Mouse (Mus musculus) midbrain, embryonic 12.5 days (tissue): ENCODE measurements around the gene Lrrc15. TPM values are rescaled to one million over a fixed set of nuclear protein-coding genes. Genes with fewer than 3 reads are reported as not detected.

Experiments
- ATAC-seq: fragments of 200-750 bp; cut with Nextera tagmentation; 2 replicates; pipeline ENCODE4 v1.8.0; 2017; ENCODE audit warnings: low read depth, moderate TSS enrichment, moderate library complexity; ENCODE audit not compliant: low FRiP score
- H3K27ac ChIP-seq: fragments of 300-500 bp; sonication (generic); replicated peaks from 2 replicates; pipeline ENCODE4 v1.5.1; 2016; ENCODE audit warnings: mild to moderate bottlenecking
- H3K27me3 ChIP-seq: fragments of 300-500 bp; sonication (generic); 2 replicates; pipeline ENCODE4 v1.6.1; 2016; ENCODE audit warnings: mild to moderate bottlenecking
- H3K36me3 ChIP-seq: fragments of 300-500 bp; sonication (generic); 2 replicates; pipeline ENCODE4 v1.6.1; 2016
- H3K4me1 ChIP-seq: fragments of 300-500 bp; sonication (generic); 2 replicates; pipeline ENCODE4 v1.6.1; 2016
- H3K4me2 ChIP-seq: fragments of 300-500 bp; sonication (generic); replicated peaks from 2 replicates; pipeline ENCODE4 v1.6.1; 2016; ENCODE audit warnings: mild to moderate bottlenecking, moderate library complexity
- H3K4me3 ChIP-seq: fragments of 300-500 bp; sonication (generic); 2 replicates; pipeline ENCODE4 v1.5.1; 2016; ENCODE audit warnings: mild to moderate bottlenecking
- H3K9ac ChIP-seq: fragments of 300-500 bp; sonication (generic); replicated peaks from 2 replicates; pipeline ENCODE4 v1.6.1; 2016; ENCODE audit warnings: mild to moderate bottlenecking, moderate library complexity
- H3K9me3 ChIP-seq: fragments of 300-500 bp; sonication (generic); 2 replicates; pipeline ENCODE4 v1.6.1; 2016; ENCODE audit warnings: mild to moderate bottlenecking
- WGBS: fragments of 180-500 bp; shearing (Covaris S2); methylation state at CpG from one replicate; pipeline ENCODE4 v1.1.7; 2016; 5-methylcytosine and 5-hydroxymethylcytosine counted together
- polyA plus RNA-seq: library from polyadenylated mRNA; unstranded; fragments of >200 nt; fragmentation: Nextera tagmentation; extraction: Ambion mirVana; gene quantifications from 2 replicates; pipeline ENCODE4 v1.2.1, GENCODE M21; 2016

Gene Lrrc15
- polyA plus RNA-seq, 1 experiment from 2014 or later = 1.0 TPM

- Histone ChIP-seq H3K27ac (no peak overlapping the region), H3K9ac (no peak overlapping the region), H3K4me3 (no peak overlapping the region), H3K4me2 (no peak overlapping the region), H3K4me1 (peaks cover 17% of the 10 kb centered on the region; the same call in 1 of the 2 replicates), H3K36me3 (no peaks in the 10 kb centered on the region), H3K27me3 (peaks cover 98% of the 10 kb centered on the region), H3K9me3 (no peaks in the 10 kb centered on the region)
- ATAC-seq = no peak
- 55% methylated on average over 12 of the region's 12 CpGs for WGBS
Measured at GRCm38 (mm10) chr16:30234636-30235546, 48.2 kb downstream of the Lrrc15 start.

- Histone ChIP-seq H3K36me3 (no peaks in the 10 kb centered on the region), H3K4me2 (no peak overlapping the region), H3K4me3 (no peak overlapping the region), H3K9me3 (no peaks in the 10 kb centered on the region), H3K9ac (no peak overlapping the region), H3K4me1 (peaks cover 17% of the 10 kb centered on the region; the same call in 1 of the 2 replicates), H3K27ac (no peak overlapping the region), H3K27me3 (peaks cover 98% of the 10 kb centered on the region)
- ATAC-seq = no peak
- 61% methylated on average over 8 of the region's 8 CpGs for WGBS
Measured at GRCm38 (mm10) chr16:30234077-30234476, 49.0 kb downstream of the Lrrc15 start.

GRCm38 (mm10) chr16:30231882-30232604 is 51.0 kb downstream of the Lrrc15 start:
- no peaks in the 10 kb centered on the region for H3K9me3 ChIP-seq
- WGBS = 30% methylated on average over 13 of the region's 13 CpGs
- no peak overlapping the region for H3K4me3 ChIP-seq
- H3K9ac ChIP-seq = no peak overlapping the region
- no peak for ATAC-seq
- no peaks in the 10 kb centered on the region for H3K36me3 ChIP-seq
- H3K27ac ChIP-seq = no peak overlapping the region
- H3K4me1 ChIP-seq = peaks cover 17% of the 10 kb centered on the region; the same call in 1 of the 2 replicates
- peaks cover 93% of the 10 kb centered on the region for H3K27me3 ChIP-seq
- H3K4me2 ChIP-seq = no peak overlapping the region

- ATAC-seq = no peak
- Histone ChIP-seq H3K36me3 (no peaks in the 10 kb centered on the region), H3K9me3 (no peaks in the 10 kb centered on the region), H3K27me3 (peaks cover 76% of the 10 kb centered on the region), H3K4me3 (no peak overlapping the region), H3K4me1 (0 out of 2 replicates have a peak, but pooled peaks cover 4% of the 10 kb centered on the region), H3K27ac (no peak overlapping the region), H3K9ac (no peak overlapping the region), H3K4me2 (no peak overlapping the region)
- 66% methylated on average over 7 of the region's 7 CpGs for WGBS
Measured at GRCm38 (mm10) chr16:30227352-30227751, 55.7 kb downstream of the Lrrc15 start.

- no peaks in the 10 kb centered on the region for H3K4me1 ChIP-seq
- H3K27ac ChIP-seq = no peak overlapping the region
- no peak overlapping the region for H3K4me3 ChIP-seq
- no peak overlapping the region for H3K4me2 ChIP-seq
- no peak for ATAC-seq
- H3K36me3 ChIP-seq = no peaks in the 10 kb centered on the region
- WGBS = 87% methylated on average over 13 of the region's 13 CpGs
- peaks cover 70% of the 10 kb centered on the region for H3K27me3 ChIP-seq
- no peak overlapping the region for H3K9ac ChIP-seq
- no peaks in the 10 kb centered on the region for H3K9me3 ChIP-seq
Measured at GRCm38 (mm10) chr16:30221161-30221782, 61.8 kb downstream of the Lrrc15 start.

Other genes with a start within 250 kb of the Lrrc15 start
- gene Hes1, start 218.9 kb downstream of the Lrrc15 start, polyA plus RNA-seq = 30.5 and 37.9 TPM in 2 replicates
- gene Cpn2, start 15.8 kb downstream of the Lrrc15 start, polyA plus RNA-seq = not detected in 2 replicates
- gene Gp5, start 27.5 kb upstream of the Lrrc15 start, polyA plus RNA-seq = 1.6 and 1.9 TPM in 2 replicates
- 11.4 and 14.8 TPM in 2 replicates for gene Atp13a3, start 122.7 kb upstream of the Lrrc15 start, polyA plus RNA-seq